Mouse (Mus musculus): ENCODE measurements around the gene Clk2.
"Not testable (repeated sequence)": the region's sequence is repeated elsewhere in the genome, so short reads cannot be mapped to it uniquely, and the experiment has no call there.

Clk2 gene

DNA sequence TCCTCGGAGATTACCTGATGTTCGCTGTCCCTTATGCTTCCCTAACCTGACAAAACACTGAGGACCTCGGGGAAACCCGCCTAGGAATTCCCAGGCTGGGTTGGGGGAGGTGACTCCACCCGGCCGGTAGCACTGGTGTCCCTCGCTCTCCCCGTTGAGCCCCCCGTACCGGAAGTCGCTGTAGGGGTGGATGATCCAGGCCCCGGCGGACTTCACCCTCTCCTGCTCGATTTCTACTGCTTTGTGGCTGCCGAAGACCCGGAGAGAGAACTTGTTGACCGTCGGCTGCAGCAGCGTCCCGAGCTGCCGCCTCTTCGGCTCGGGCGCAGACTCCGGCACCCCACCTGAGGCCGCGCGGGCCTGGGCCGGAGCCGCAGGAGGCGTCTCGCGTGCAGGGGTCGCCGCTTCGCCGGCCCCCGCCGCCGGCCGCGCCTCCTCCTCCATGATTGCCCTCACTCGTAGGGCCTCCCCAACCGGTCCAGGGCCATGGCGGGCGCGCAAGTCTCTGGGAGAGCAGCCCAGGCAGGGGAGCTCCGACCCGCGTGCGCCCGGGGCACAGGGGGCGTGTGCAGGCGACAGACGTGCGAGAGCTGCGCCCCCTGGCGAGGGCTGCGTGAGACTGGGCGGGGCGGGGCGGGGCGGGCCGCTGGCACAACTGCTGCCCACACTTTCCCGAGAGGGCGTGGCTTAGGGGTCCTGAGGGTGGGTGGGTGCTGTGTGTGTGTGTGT is 4.8 kb upstream of the Clk2 start, which contains the start of gene Hcn3:
TSS of gene Hcn3 (minus strand) at position 581 of the 729 bp plus-strand sequence.
- DNase-seq (ENCODE audit: low spot score), result no peak

DNA sequence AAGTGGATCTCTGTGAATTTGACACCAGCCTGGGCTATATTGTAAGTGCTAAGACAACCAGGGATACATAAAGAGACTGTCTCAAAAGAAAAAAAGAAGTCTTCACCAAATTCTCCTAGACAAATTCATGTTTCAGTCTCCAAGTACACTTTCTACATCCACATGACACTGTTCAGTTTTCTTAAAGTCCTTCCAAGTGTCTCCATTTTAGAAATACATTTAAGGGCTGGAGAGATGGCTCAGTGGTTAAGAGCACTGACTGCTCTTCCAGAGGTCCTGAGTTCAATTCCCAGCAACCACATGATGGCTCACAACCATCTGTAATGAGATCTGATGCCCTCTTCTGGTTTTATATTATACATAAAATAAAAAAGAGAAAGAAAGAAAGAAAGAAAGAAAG is 3.4 kb upstream of the Clk2 start:
- not testable (repeated sequence) for DNase-seq (ENCODE audit: low spot score)

DNA sequence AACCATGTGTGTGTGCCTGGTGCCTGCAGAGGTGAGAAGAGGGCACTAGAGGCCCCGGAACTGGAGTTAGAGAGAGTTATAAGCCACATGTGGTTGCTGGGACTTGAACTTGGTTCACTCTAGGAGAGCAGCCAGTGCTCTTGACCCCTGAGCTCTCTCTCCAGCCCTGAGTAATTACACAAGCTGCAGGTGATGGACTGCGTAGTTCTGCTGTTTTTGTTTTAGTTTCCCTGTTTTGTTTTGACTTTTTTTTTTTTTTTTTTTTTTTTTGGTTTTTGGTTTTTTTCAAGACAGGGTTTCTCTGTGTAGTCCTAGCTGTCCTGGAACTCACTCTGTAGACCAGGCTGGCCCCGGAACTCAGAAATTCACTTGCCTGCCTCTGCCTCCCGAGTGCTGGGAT is 2.8 kb upstream of the Clk2 start:
- DNase-seq (ENCODE audit: low spot score), result no peak

DNA sequence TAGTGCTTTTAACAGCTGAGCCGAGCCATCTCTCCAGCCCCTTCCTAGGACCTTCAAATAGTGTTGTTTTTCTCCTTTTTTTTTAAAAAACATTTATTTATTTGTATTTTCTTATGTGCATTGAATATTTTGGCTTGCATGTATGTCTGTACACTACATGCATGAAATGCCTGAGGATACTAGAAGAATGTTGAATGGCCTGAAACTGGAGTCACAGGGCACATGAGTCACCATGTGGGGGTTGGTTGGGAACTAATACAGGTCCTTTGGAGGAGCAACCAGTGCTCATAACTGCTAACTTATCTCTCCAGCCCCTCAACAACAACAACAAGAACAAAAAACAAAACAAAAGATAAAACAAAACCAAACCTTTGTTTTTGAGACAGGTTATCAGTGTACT is 1.5 kb upstream of the Clk2 start:
- peak; percentile 32 for DNase-seq (ENCODE audit: low spot score)

DNA sequence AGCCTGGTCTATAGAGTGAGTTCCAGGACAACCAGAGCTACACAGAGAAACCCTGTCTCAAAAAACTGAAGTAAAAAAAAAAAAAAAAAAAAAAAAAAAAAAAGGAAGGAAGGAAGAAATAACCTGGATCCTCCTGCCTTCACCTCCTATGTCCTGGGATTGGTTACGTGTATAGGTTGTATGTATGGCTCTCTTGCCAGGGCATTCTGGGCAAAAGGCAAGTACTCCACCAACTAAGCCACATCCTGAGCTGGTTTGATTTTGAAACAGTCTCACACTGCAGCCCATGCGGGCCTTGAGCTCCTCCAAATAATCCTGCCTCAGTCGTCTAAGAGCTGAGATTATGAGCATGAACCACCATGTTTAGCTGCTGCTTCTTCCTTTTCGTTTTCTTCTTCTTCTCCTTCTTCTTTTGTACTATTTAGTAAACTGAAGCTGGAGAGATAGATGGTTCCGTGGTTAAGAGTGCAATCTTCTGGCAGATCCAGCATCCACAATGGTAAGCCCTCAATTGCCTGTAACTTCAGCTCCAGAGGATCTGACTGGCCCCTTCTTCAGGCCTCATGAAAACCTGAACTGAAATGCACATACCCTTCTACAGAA is 851 bp upstream of the Clk2 start:
- peak; percentile 24 for DNase-seq (ENCODE audit: low spot score)

DNA sequence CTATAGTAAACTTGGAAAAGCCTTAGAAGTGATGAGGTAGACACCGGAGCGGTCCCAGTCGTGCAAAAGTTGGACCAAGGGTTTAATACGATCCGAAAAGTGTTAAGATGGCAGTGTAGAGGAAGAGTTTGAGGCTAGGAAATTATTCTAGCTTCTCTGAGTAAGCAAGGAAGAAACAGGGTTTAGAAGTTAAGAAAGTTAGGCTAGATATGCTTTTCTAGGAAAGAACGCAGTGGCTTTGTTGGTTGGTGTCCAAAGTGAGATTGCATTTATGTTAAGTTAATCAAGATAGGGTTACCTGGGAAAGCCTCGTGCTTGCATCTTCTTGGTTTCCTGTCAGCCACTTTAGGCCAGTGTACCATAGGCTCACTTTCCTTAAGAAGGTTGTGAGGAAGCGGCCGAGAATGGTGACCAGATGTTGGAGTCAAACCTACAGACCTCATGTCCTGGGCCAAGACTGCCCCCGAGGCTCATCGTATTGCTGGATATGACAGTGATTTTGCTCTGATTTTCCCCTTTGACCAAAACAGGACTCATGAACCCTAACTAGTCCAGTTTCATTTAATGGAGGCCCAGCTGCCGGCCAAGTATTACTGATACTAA is 774 bp downstream of the Clk2 start:
- DNase-seq (ENCODE audit: low spot score), result no peak

DNA sequence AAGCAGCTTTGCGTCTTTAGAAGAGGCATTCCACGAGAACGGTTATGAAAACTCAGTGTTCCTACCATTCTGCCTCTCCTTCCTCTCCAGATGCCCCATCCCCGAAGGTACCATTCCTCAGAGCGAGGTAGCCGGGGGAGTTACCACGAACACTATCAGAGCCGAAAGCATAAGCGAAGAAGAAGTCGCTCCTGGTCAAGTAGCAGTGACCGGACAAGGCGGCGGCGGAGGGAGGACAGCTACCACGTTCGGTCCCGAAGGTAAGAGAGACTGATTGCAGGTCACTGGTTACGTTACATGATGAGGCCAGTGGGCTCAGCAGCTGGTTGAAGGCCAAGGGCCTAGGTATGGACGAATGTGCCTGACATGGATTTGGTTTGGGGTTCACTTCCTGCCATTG is 2.4 kb downstream of the Clk2 start:
- no peak for DNase-seq (ENCODE audit: low spot score)

DNA sequence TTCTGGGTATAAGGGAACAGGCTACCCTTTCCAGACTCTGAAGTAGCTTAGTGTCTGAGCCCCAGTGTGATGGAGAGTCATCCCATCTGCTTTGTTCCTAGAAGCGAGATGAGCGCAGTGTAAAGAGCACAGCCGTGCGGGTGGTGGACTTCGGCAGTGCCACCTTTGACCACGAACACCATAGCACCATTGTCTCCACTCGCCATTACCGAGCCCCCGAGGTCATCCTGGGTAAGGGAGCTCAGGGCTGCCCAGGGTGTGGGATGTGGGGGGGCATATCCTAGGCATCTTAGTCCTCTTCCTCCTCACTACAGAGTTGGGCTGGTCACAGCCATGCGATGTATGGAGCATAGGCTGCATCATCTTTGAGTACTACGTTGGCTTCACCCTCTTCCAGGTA is 10.2 kb downstream of the Clk2 start:
- DNase-seq (ENCODE audit: low spot score), result no peak

DNA sequence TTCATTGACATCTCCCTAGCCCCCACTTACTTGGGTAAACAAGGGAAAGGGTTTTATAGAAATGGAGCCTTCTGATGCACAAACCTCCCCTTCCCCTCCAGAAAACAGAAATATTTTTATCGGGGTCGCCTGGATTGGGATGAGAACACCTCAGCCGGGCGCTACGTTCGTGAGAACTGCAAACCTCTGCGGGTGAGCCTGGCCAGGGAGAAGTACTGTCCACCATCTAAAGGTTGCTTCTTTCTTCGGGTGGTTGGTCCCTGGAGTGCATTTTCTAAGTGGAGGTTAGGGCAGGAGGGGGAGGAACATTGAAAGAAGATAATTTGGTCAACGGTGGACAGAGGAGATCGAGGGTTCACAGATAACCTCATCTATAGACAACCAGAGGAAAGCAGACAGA is 10.9 kb downstream of the Clk2 start:
- DNase-seq (ENCODE audit: low spot score), result no peak

DNA sequence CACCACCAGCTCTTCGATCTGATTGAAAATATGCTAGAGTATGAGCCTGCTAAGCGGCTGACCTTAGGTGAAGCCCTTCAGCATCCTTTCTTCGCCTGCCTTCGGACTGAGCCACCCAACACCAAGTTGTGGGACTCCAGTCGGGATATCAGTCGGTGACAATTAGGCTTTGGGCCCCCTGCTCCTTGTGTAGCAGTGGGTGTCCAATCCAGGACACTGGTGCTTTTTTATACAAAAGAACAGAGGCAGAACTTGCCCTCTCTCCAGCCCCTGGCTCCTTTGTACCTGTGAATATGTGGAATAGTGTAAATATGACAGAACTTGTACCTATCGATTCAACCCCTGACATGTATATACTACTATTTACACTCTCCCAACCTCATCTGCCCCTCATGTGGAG is 11.8 kb downstream of the Clk2 start:
- DNase-seq (ENCODE audit: low spot score), result no peak

DNA sequence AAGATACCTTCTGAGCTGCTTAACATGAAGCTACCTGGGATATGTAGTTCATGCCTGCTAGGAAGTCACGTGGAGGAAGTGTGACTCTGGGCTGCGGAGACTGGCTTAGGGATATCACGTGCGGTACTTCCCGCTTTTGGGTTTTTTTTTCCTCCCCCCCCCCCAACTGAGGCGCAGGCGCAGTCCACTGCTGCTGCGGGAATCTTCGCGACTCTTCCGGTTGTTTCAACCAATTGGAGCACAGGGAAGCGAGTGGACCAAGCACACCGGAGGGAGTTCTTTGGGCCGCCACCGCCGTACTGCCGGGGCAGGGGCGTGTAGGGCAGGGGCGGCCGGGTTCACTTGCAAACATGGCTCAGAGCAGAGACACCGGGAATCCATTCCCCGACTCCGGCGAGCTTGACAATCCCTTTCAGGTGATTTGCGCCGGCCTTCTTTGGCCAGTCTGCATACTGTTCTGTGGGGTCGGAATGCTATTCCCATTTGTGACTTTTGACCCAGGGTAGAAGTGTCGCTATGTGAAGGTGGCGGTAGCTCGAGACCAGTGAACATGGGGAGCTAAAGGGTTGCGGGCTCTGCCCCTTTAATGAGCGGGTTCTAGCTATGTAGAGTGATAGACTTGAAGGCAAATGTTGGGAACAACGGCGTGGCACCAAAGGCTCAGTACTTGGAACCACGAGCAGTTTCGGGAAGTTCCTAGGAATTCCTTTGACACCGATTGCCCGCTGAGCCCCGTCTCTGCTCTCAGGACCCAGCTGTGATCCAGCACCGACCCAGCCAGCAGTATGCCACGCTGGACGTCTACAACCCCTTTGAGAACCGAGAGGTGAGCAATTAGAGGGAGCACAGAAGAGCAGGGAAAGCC is 12.9 kb downstream of the Clk2 start, which contains the start of gene Scamp3:
TSS of gene Scamp3 (plus strand) at position 232 of the 865 bp plus-strand sequence.
- DNase-seq (ENCODE audit: low spot score), result peak; percentile 98

DNA sequence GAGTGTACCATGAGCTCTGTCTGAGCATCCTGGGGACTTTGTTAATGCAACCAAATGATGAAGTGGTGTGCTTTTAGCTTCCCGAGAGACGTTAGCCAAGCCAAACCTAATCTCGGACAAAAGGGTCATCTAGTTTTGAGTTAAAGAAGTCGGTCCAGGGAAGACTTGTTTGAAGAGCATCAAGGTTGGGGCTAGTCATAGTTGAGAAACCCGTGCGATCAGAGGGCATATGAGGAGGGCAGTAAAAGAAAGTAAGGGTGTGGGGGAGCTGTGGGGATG is 13.5 kb downstream of the Clk2 start:
- DNase-seq (ENCODE audit: low spot score), result no peak

DNA sequence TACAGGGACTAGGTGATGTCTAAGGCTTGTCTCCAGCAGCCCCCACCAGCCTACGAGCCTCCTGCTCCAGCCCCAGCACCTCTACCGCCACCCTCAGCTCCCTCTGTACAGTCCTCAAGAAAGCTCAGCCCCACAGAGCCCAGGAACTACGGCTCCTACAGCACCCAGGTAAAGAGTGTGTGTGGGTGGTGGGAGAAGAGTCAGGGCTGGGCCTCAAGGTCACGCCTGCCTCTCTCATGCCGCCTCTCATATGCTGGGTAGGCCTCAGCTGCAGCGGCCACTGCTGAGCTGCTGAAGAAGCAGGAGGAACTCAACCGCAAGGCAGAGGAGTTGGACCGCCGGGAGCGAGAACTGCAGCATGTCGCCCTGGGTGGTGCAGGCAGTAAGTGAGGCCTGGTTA is 14.5 kb downstream of the Clk2 start:
- DNase-seq (ENCODE audit: low spot score), result no peak

DNA sequence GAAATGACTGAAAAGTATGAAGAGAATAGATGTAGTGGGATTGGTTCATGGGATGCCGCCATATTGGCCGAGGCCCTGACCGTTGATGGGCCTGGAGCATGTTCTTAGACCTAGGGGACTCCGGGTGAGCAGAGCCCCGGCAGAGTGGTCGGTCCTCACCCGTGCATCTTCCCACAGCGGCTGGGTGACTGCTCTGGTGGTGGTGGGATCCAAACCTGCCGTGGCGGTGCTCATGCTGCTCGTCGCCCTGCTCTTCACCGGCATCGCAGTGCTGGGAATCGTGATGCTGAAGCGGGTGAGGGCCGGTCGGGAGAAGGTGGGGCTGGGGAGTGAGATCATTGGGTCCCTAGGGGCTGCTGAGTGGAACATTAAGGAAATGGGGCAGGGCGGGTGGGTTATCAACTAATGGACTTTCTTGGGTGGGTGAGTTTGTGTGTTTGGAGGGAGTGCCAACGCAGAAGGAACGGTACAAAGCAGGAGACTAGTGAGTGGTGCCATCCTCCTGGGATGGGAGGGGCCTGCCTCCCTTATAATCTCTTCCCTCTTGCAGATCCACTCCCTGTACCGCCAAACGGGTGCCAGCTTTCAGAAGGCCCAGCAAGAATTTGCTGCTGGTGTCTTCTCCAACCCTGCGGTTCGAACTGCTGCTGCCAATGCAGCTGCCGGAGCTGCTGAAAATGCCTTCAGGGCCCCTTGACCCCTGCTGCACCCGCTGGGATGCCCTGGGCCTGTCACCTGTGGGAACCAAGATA is 17.3 kb downstream of the Clk2 start:
- no peak for DNase-seq (ENCODE audit: low spot score)

DNA sequence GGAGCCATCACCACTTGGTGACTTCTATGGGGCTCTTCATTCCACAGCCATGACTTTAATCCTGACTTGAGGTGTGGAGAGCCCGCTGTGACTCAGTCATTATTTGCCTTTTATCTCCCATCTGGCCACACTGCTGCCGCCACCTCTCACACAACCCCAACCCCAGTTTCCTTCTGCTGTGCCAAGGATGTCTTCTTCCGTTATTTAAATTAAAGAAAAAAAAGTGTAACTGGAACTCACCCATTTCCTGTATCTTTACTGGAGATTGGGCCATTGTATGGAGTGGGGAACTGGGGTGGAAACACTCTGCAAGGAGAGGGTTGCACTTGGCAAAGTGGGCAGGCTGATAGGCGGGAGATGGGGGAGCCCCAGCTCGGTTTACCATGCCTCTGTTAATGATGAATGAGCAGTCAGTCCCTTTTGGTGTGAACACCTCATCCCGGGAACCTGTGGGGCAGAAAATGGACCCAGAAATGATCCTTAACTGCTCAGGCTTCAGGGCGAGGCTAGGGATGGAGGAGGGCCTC is 18.0 kb downstream of the Clk2 start:
- DNase-seq (ENCODE audit: low spot score), result no peak

DNA sequence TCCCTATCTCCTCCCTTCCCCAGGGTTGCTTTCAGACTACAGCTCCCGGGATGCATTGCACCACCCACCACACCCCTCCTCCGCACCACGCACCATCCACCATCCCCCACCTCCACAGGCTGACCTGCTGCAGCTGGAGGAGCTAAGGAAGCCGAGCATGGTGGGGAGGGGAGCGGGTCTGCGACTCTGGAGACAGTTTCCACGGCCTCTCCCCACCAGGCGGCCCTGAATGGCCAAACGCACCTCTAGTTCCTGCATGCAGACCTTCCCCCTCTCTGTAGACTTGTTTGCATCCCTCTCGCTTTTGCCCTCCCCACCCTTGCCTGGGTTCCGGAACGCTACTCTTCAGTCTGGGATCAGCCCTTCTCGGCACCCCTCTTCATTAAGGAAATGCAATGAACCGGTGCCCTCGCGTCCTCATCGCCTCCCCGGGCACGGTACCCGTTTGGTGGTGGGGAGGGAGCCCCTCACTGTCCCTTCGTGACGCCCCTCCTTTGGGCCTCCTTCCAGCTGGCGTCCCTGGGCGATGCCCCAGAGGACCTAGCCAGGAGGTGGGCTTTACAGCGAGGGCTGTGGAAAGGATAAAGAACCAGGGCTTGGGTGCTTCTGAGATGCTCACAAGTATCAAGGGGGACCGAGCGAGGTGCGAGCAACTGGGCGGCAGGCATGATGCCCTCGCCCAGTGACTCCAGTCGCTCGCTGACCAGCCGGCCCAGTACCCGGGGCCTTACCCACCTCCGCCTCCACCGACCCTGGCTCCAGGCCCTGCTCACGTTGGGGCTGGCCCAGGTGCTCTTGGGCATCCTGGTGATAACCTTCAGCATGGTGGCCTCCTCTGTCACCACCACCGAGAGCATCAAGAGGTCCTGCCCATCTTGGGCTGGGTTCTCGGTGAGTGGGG is 18.7 kb downstream of the Clk2 start, which contains the start of gene Fam189b:
TSS of gene Fam189b (plus strand) at position 86 of the 901 bp plus-strand sequence.
- no peak for DNase-seq (ENCODE audit: low spot score)

DNA sequence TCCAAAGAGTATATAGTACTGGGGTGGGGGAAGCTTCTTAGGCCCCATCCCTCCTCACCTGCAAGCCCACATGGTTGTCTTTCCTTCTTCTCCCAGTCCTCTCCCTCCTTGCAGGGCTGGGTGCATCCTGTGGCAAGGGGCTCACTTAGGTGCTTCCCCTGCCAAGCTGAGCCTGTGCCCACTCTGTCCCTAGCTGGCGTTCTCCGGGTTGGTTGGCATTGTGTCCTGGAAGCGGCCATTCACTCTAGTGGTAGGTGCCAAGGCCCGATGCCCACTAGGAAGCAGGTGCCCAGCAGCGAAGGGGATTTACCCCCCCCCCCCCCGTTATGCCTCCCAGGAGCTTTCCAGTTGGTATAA is 19.3 kb downstream of the Clk2 start:
- no peak for DNase-seq (ENCODE audit: low spot score)

DNA sequence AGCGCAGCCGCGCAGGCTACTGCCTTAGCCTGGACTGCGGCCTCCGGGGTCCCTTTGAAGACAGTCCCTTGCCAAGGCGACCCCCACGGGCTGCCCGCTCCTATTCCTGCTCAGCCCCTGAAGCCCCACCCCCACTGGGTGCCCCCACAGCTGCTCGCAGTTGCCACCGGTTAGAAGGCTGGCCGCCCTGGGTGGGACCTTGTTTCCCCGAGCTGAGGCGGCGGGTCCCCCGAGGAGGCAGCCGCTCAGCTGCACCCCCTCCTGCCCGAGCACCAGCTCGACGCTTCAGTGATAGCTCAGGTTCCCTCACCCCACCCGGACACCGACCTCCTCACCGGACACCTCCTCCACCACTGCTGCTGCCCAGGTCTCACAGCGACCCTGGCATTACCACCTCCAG is 22.6 kb downstream of the Clk2 start:
- no peak for DNase-seq (ENCODE audit: low spot score)

DNA sequence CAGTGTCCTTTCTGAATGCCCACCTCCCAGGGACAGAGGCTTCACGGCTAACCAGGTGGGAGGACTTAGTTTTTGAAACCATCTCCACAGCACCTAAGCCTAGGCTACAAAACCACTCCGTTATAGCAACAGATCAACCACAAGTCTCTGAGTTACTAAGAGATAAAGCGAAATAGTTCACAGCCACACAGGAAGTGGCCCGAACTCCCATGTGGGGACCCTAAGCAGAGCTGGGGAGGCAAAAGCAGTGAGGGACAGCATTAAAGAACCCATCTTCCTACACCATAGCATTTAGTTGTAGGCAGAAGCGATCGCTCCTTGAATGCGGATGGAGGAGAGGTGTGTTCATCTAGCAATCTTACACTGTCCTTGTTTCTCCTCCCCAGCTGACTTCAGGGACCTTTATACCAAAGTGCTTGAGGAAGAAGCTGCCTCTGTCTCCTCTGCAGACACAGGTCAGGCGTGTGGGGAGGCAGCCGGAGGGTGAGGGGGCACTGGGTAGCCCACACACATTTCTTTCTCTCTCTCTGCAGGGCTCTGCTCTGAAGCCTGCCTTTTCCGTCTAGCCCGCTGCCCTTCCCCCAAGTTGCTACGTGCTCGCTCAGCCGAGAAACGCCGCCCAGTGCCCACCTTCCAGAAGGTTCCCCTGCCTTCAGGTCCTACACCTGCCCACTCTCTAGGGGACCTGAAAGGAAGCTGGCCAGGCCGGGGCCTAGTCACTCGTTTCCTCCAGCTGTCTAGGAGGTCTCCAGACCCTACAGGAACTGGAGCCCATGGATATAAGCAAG is 23.3 kb downstream of the Clk2 start:
- no peak for DNase-seq (ENCODE audit: low spot score)

DNA sequence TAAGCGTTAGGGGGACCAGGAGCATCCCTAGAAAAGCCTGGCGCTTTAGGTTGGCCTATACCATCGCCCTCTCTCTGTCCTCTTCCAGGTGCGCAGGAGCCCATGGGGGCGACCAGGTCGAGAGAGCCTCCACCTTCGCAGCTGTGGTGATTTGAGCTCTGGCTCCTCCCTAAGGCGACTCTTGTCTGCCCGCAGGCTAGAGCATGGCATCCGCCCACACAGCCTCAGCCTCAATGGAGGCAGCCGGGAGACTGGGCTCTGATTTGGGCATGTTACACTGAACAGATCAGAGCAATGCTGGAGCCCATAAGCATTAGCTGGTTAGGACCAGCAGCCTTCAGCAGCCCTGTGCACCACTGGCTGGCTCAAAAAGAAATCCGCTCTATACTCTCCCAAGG is 23.9 kb downstream of the Clk2 start:
- DNase-seq (ENCODE audit: low spot score), result no peak

Measured in adipocyte (in vitro differentiated cells).